Mouse (Mus musculus) limb, embryonic 13.5 days (tissue): ENCODE data around the gene Adh7. TPM values are rescaled to one million over a fixed set of nuclear protein-coding genes. Genes with fewer than 3 reads are reported as not detected.
A peak's percentile ranks its signal among the peaks of the same experiment; 100 is the strongest.

ENCODE experiments used
- ATAC-seq: fragments of 200-750 bp; cut with Nextera tagmentation; 2 replicates; pipeline ENCODE4 v1.8.0; 2017; ENCODE audit warnings: low read depth, moderate number of reproducible peaks, moderate TSS enrichment; ENCODE audit not compliant: low FRiP score
- H3K27ac ChIP-seq: fragments of 300-500 bp; sonication (generic); 2 replicates; pipeline ENCODE4 v1.5.1; 2015; ENCODE audit warnings: inconsistent platforms, mild to moderate bottlenecking, moderate library complexity
- H3K27me3 ChIP-seq: fragments of 300-500 bp; sonication (generic); 2 replicates; pipeline ENCODE4 v1.6.1; 2015; ENCODE audit warnings: mild to moderate bottlenecking, inconsistent platforms
- H3K36me3 ChIP-seq: fragments of 300-500 bp; sonication (generic); 2 replicates; pipeline ENCODE4 v1.6.1; 2015; ENCODE audit warnings: inconsistent platforms, mild to moderate bottlenecking, moderate library complexity
- H3K4me1 ChIP-seq: fragments of 300-500 bp; sonication (generic); 2 replicates; pipeline ENCODE4 v1.6.1; 2015; ENCODE audit warnings: inconsistent platforms
- H3K4me2 ChIP-seq: fragments of 300-500 bp; sonication (generic); replicated peaks from 2 replicates; pipeline ENCODE4 v1.6.1; 2015; ENCODE audit warnings: inconsistent platforms, mild to moderate bottlenecking, moderate library complexity
- H3K4me3 ChIP-seq: fragments of 300-500 bp; sonication (generic); 2 replicates; pipeline ENCODE4 v1.5.1; 2015; ENCODE audit warnings: moderate library complexity, mild to moderate bottlenecking, inconsistent platforms
- H3K9ac ChIP-seq: fragments of 300-500 bp; sonication (generic); 2 replicates; pipeline ENCODE4 v1.6.1; 2015; ENCODE audit warnings: mild to moderate bottlenecking, inconsistent platforms
- H3K9me3 ChIP-seq: fragments of 300-500 bp; sonication (generic); 2 replicates; pipeline ENCODE4 v1.6.1; 2016; ENCODE audit warnings: inconsistent platforms
- WGBS: fragments of 180-500 bp; shearing (Covaris S2); methylation state at CpG from one replicate; pipeline ENCODE4 v1.1.7; 2015; 5-methylcytosine and 5-hydroxymethylcytosine counted together
- polyA plus RNA-seq: library from polyadenylated mRNA; unstranded; fragments of >200 nt; fragmentation: Nextera tagmentation; extraction: Ambion mirVana; gene quantifications from 2 replicates; pipeline ENCODE4 v1.2.1, GENCODE M21; 2015

Gene Adh7
- polyA plus RNA-seq: 0.32 and 1.1 TPM in 2 replicates

DNA sequence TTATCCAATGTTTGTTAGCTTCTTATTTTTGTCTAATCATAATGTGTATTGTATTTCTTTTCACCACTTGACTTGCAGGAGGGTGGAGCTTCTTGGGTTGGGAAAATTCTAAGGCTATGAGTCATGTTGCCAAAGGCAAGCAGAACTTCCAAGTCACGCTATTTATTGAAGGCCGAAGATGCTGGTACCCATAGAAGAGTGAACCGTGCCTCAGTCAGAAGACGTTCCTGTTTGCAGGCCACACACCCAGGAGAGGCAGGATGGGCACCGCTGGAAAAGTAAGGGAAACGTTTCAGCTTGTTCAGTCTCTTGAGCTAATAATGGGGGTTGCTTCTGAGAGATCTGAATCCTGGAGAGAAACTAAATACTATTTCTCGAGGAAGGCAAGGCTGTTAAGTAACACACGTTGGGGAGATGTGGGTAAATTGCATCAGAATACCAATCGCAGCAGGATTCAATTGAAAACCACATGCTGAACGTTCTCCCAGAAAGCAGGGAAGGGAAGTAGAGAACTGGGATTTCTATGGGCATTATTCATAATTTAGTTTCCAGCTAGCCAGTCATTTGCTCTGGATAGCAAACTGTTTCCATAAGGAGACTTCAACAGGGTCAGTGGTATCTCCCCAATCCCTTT is at the start of gene Adh7:
Gene Adh7 (plus strand): TSS at position 130 of the 634 bp plus-strand sequence.
- Histone ChIP-seq H3K4me1 (no peaks in the 10 kb centered on the region), H3K4me3 (no peak within 1 kb of the TSS)

GRCm38 (mm10) chr3:138173291-138173690 is 44.3 kb upstream of the Adh7 start:
- 72% methylated on average over 10 of the region's 10 CpGs for WGBS
- no peaks in the 10 kb centered on the region; the same call in 1 of the 2 replicates for H3K9me3 ChIP-seq
- no peak overlapping the region for H3K27ac ChIP-seq
- no peak overlapping the region for H3K4me3 ChIP-seq
- ATAC-seq: no peak
- no peaks in the 10 kb centered on the region for H3K27me3 ChIP-seq
- H3K4me1 ChIP-seq: no peaks in the 10 kb centered on the region
- H3K4me2 ChIP-seq: no peak overlapping the region
- no peak overlapping the region for H3K9ac ChIP-seq
- no peaks in the 10 kb centered on the region for H3K36me3 ChIP-seq

More for the DNA sequence above, at the start of gene Adh7:
- Histone ChIP-seq H3K27me3 (no peaks in the 10 kb centered on the region), H3K4me2 (no peak within 1 kb of the TSS), H3K27ac (0 out of 2 replicates have a peak within 1 kb of the TSS, but pooled peaks have one; percentile 22), H3K9me3 (no peaks in the 10 kb centered on the region; the same call in 1 of the 2 replicates), H3K36me3 (no peaks in the 10 kb centered on the region), H3K9ac (no peak within 1 kb of the TSS)
- ATAC-seq: no peak
- WGBS: 56% methylated on average over 10 of the region's 10 CpGs

DNA sequence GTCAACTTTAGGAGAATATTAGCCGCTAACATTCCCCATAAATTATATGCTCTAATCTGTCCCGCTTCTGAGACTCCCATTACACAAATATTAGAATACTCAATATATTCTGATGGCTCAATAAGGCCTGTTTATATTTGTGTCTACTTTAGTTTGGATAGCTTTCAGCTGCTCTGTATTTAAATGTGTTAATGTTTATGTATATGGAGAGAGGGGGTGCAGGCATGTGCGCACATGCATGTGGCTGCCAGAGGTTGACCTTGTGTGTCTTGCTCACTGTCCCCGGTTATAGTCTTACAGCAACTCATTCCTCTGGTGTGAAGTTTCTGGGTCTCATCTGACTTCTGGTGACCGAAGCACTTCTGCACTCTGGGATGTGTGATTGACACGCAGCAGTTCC is 42.0 kb upstream of the Adh7 start:
- WGBS: 84% methylated on average over 6 of the region's 6 CpGs
- H3K27me3 ChIP-seq: no peaks in the 10 kb centered on the region
- ATAC-seq: no peak
- H3K4me3 ChIP-seq: no peak overlapping the region
- H3K9me3 ChIP-seq: no peaks in the 10 kb centered on the region; the same call in 1 of the 2 replicates
- no peaks in the 10 kb centered on the region for H3K36me3 ChIP-seq
- no peak overlapping the region for H3K4me2 ChIP-seq
- no peak overlapping the region for H3K27ac ChIP-seq
- no peaks in the 10 kb centered on the region for H3K4me1 ChIP-seq
- H3K9ac ChIP-seq: no peak overlapping the region

- H3K4me3 ChIP-seq: no peak overlapping the region
- H3K4me2 ChIP-seq: no peak overlapping the region
- no peaks in the 10 kb centered on the region for H3K9me3 ChIP-seq
- H3K9ac ChIP-seq: no peak overlapping the region
- no peak for ATAC-seq
- no peak overlapping the region for H3K27ac ChIP-seq
- H3K4me1 ChIP-seq: no peaks in the 10 kb centered on the region
- 85% methylated on average over 2 of the region's 2 CpGs for WGBS
- H3K36me3 ChIP-seq: no peaks in the 10 kb centered on the region
- H3K27me3 ChIP-seq: no peaks in the 10 kb centered on the region
Measured at GRCm38 (mm10) chr3:138182019-138182418, 35.5 kb upstream of the Adh7 start.

DNA sequence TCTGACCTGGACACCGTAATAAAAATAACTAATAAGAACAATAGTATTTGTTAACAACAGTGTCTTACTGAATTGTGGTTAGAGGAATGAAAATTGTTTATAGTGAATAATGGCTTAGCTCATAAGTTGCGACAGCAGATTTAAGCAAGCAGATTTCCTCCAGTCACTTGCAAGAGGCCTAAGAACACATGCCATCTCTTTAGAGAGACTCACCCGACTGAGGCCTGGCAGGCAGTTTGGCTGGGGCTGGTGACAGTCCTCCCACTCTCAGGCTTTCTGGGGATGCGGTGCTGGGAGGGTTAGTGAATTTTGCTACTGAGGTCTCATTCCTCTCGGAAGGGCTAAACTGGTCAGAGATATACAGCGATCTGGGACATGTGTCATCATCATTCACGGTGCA is 34.2 kb upstream of the Adh7 start:
- no peaks in the 10 kb centered on the region for H3K4me1 ChIP-seq
- no peaks in the 10 kb centered on the region for H3K36me3 ChIP-seq
- ATAC-seq: no peak
- 87% methylated on average over 7 of the region's 7 CpGs for WGBS
- no peaks in the 10 kb centered on the region for H3K9me3 ChIP-seq
- H3K27me3 ChIP-seq: no peaks in the 10 kb centered on the region
- H3K27ac ChIP-seq: no peak overlapping the region
- no peak overlapping the region for H3K9ac ChIP-seq
- H3K4me2 ChIP-seq: no peak overlapping the region
- H3K4me3 ChIP-seq: no peak overlapping the region

DNA sequence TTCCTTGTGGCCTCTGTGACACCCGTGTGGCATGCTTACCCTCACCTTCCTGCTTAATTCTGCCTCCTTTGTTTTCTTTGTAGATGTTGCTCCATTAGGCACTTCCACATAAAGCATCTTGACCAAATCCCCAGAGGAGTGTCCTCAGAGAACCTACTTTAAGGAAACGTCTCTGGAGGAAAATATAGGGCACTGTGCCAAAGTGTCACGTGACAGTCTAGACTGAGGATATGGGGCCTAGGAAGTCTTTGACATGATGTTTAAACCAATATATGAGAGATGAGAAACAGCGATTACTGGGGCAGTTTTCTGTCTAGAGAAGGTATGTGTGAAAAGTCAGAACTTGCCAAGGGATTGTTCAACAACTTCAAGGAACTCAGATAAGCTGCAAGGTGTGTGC is 32.3 kb upstream of the Adh7 start:
- H3K4me2 ChIP-seq: no peak overlapping the region
- H3K4me1 ChIP-seq: no peaks in the 10 kb centered on the region
- H3K36me3 ChIP-seq: no peaks in the 10 kb centered on the region
- ATAC-seq: no peak
- H3K9me3 ChIP-seq: no peaks in the 10 kb centered on the region
- H3K9ac ChIP-seq: no peak overlapping the region
- no peaks in the 10 kb centered on the region for H3K27me3 ChIP-seq
- H3K4me3 ChIP-seq: no peak overlapping the region
- H3K27ac ChIP-seq: no peak overlapping the region
- 61% methylated on average over 4 of the region's 4 CpGs for WGBS

GRCm38 (mm10) chr3:138185995-138186930 is 31.3 kb upstream of the Adh7 start:
- Histone ChIP-seq H3K4me2 (no peak overlapping the region), H3K9me3 (no peaks in the 10 kb centered on the region), H3K4me1 (no peaks in the 10 kb centered on the region), H3K4me3 (no peak overlapping the region), H3K36me3 (no peaks in the 10 kb centered on the region), H3K9ac (no peak overlapping the region), H3K27ac (no peak overlapping the region), H3K27me3 (no peaks in the 10 kb centered on the region)
- no peak for ATAC-seq
- 91% methylated on average over 26 of the region's 26 CpGs for WGBS

- no peak overlapping the region for H3K9ac ChIP-seq
- H3K4me3 ChIP-seq: no peak overlapping the region
- no peaks in the 10 kb centered on the region for H3K36me3 ChIP-seq
- ATAC-seq: no peak
- no peak overlapping the region for H3K27ac ChIP-seq
- H3K9me3 ChIP-seq: no peaks in the 10 kb centered on the region
- WGBS: 84% methylated on average over 7 of the region's 7 CpGs
- H3K4me1 ChIP-seq: no peaks in the 10 kb centered on the region
- no peak overlapping the region for H3K4me2 ChIP-seq
- H3K27me3 ChIP-seq: no peaks in the 10 kb centered on the region
Measured at GRCm38 (mm10) chr3:138192260-138192659, 25.3 kb upstream of the Adh7 start.

GRCm38 (mm10) chr3:138193683-138194302 is 23.8 kb upstream of the Adh7 start, which contains the start of gene 4930579F01Rik:
TSS of gene 4930579F01Rik (minus strand) at chr3:138193825.
- Histone ChIP-seq H3K4me3 (no peak within 1 kb of the TSS), H3K4me2 (no peak within 1 kb of the TSS), H3K36me3 (no peaks in the 10 kb centered on the region), H3K9me3 (no peaks in the 10 kb centered on the region), H3K9ac (no peak within 1 kb of the TSS), H3K27me3 (no peaks in the 10 kb centered on the region), H3K4me1 (no peaks in the 10 kb centered on the region), H3K27ac (no peak within 1 kb of the TSS)
- 83% methylated on average over 15 of the region's 15 CpGs for WGBS
- ATAC-seq: no peak

DNA sequence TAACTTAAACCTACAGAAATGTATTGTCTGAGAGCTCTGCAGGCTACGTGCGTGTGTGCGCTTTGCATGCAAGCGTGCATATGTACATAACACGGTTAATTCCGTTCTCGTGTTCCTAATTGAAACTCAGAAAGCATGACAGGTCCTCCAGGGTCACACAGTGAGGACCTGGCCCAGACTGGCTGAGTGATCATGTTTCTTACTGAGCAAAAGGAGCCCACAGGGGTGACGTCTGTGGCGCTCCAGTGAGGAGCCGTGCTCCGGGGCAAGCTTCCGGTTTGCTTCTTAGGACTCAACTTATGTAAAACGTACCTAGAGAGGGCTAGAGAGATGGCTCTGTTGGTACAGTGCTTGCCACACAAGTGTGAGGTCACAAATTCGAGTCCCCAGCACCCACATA is 20.5 kb upstream of the Adh7 start:
- no peaks in the 10 kb centered on the region for H3K9me3 ChIP-seq
- no peak overlapping the region for H3K4me2 ChIP-seq

GRCm38 (mm10) chr3:138197556-138197955 is 20.0 kb upstream of the Adh7 start:
- H3K9ac ChIP-seq: no peak overlapping the region
- no peaks in the 10 kb centered on the region for H3K27me3 ChIP-seq
- no peak overlapping the region for H3K27ac ChIP-seq
- no peak for ATAC-seq
- H3K4me3 ChIP-seq: no peak overlapping the region
- no peaks in the 10 kb centered on the region for H3K36me3 ChIP-seq
- H3K4me1 ChIP-seq: no peaks in the 10 kb centered on the region
- WGBS: 68% methylated on average over 9 of the region's 9 CpGs
- no peaks in the 10 kb centered on the region for H3K9me3 ChIP-seq
- H3K4me2 ChIP-seq: no peak overlapping the region

More for the DNA sequence above, 20.5 kb upstream of the Adh7 start:
- Histone ChIP-seq H3K4me1 (no peaks in the 10 kb centered on the region), H3K9ac (no peak overlapping the region), H3K36me3 (no peaks in the 10 kb centered on the region), H3K27me3 (no peaks in the 10 kb centered on the region), H3K4me3 (no peak overlapping the region), H3K27ac (no peak overlapping the region)
- 76% methylated on average over 14 of the region's 14 CpGs for WGBS
- no peak for ATAC-seq
